In the genomic region with DNA sequence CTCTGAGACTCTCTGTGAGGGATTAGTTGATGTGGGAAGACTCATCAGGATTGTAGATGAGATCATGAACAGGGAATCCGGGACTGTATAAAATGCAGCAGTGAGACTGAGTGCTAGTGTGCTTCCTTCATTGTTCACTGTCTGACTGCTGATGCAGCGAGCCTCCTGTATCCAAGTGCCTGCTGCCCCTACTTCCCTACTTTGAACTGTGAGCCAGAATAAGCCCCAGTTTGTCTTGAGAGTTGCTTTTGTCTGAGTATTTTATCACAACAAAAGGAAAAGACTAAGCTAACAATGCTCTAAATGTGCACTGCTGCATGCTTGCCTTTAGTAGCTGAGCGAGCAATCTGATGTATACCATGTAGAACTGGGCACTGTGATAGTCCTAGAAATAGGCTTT, we compare ENCODE assay signal across 20 mouse cellular contexts. TPM values are rescaled to one million over a fixed set of nuclear protein-coding genes. Genes with fewer than 3 reads are reported as not detected.
DNase-seq lines count a peak whose midpoint lies in the region; ATAC-seq and TF ChIP-seq lines count a peak whose summit lies in the region.
"Had no signal": no experiment of that assay in that cellular context is flagged by ENCODE, and none has a peak within 500 bp of the region (broad histone marks: within the 10 kb centered on the region; RNA-seq: fewer than 3 reads in every experiment).

No protein-coding gene starts in this region.

- H3K79me2 ChIP-seq in heart, adult 2 months (replicated peaks; ENCODE audit: control insufficient read depth, insufficient read depth, low read length) = peaks cover 3% of the 10 kb centered on the region

- intact Hi-C loops in heart, adult 2 months (cut with DNase I) = no loop called here

- no peak overlapping the region for H3K9ac ChIP-seq in forebrain, embryonic 13.5 days
- no peak overlapping the region for H3K9ac ChIP-seq in hindbrain, embryonic 16.5 days (ENCODE audit: low read depth, low read length)
- H3K9ac ChIP-seq in midbrain, postnatal 0 days (replicated peaks; ENCODE audit: low read length, poor library complexity, severe bottlenecking) = no peak overlapping the region
- H3K9ac ChIP-seq in heart, adult 2 months (ENCODE audit: low read depth, low read length) = no peak overlapping the region
- H3K9ac ChIP-seq: liver, embryonic 13.5 days; neural tube, embryonic 13.5 days had no signal

- no peak for ATAC-seq in megakaryocyte, adult 5-6 weeks (ENCODE audit: poor library complexity, severe bottlenecking)
- ATAC-seq in forebrain, embryonic 13.5 days = no peak
- peak; percentile 48; the same call in 1 of the 2 replicates for ATAC-seq in hindbrain, embryonic 16.5 days
- no peak for ATAC-seq in midbrain, postnatal 0 days (ENCODE audit: low FRiP score)
- ATAC-seq: lung, postnatal 0 days had no signal

- H3K27me3 ChIP-seq in megakaryocyte, embryonic 14.5 days (replicated peaks) = no peaks in the 10 kb centered on the region
- H3K27me3 ChIP-seq in forebrain, embryonic 13.5 days = no peaks in the 10 kb centered on the region
- no peaks in the 10 kb centered on the region for H3K27me3 ChIP-seq in hindbrain, embryonic 16.5 days (replicated peaks; ENCODE audit: control insufficient read depth, insufficient read depth, low read length)
- no peaks in the 10 kb centered on the region for H3K27me3 ChIP-seq in midbrain, postnatal 0 days (ENCODE audit: insufficient read depth, low read length)
- no peaks in the 10 kb centered on the region for H3K27me3 ChIP-seq in heart, adult 2 months (ENCODE audit: control insufficient read depth, insufficient read depth, low read length)
- H3K27me3 ChIP-seq: liver, embryonic 13.5 days; neural tube, embryonic 13.5 days had no signal

- TF ChIP-seq CTCF in midbrain, postnatal 0 days (IDR thresholded peaks at IDR 0.05) = no peak
- TF ChIP-seq CTCF in heart, adult 2 months (IDR thresholded peaks at IDR 0.05) = no peak

- 32% methylated on average over 3 of the region's 3 CpGs for WGBS in forebrain, embryonic 13.5 days
- 41% methylated on average over 3 of the region's 3 CpGs for WGBS in hindbrain, embryonic 16.5 days
- WGBS in midbrain, postnatal 0 days = 20% methylated on average over 3 of the region's 3 CpGs
- 73% methylated on average over 3 of the region's 3 CpGs for WGBS in heart, adult 2 months

- H3K4me3 ChIP-seq in megakaryocyte, embryonic 14.5 days (replicated peaks) = peak overlapping the region; percentile 7
- no peak overlapping the region for H3K4me3 ChIP-seq in forebrain, embryonic 13.5 days
- no peak overlapping the region for H3K4me3 ChIP-seq in hindbrain, embryonic 16.5 days (ENCODE audit: low read length)
- no peak overlapping the region for H3K4me3 ChIP-seq in midbrain, postnatal 0 days (ENCODE audit: low read depth, low read length)
- no peak overlapping the region for H3K4me3 ChIP-seq in heart, adult 2 months
- H3K4me3 ChIP-seq: left cerebral cortex, adult 2 months; liver, embryonic 13.5 days; neural tube, embryonic 13.5 days had no signal

- H3K36me3 ChIP-seq in megakaryocyte, embryonic 14.5 days (replicated peaks; ENCODE audit: low read length) = peaks cover 64% of the 10 kb centered on the region
- H3K36me3 ChIP-seq in forebrain, embryonic 13.5 days (ENCODE audit: poor library complexity, severe bottlenecking) = peaks cover 31% of the 10 kb centered on the region
- H3K36me3 ChIP-seq in hindbrain, embryonic 16.5 days (ENCODE audit: control insufficient read depth, insufficient read depth, low read length) = peaks cover 5% of the 10 kb centered on the region; the same call in 1 of the 2 replicates
- no peaks in the 10 kb centered on the region for H3K36me3 ChIP-seq in midbrain, postnatal 0 days (ENCODE audit: insufficient read depth, low read length)
- H3K36me3 ChIP-seq in heart, adult 2 months (ENCODE audit: control insufficient read depth, insufficient read depth, low read length) = peaks cover 2% of the 10 kb centered on the region

- TF ChIP-seq POLR2A in heart, adult 2 months (IDR thresholded peaks at IDR 0.05; ENCODE audit: insufficient read depth, low read depth, low read length) = no peak

- H3K4me1 ChIP-seq in megakaryocyte, embryonic 14.5 days = peaks cover 38% of the 10 kb centered on the region
- H3K4me1 ChIP-seq in forebrain, embryonic 13.5 days = peaks cover 14% of the 10 kb centered on the region
- H3K4me1 ChIP-seq in hindbrain, embryonic 16.5 days (ENCODE audit: control insufficient read depth, insufficient read depth, low read depth, low read length) = no peaks in the 10 kb centered on the region; the same call in 1 of the 2 replicates
- no peaks in the 10 kb centered on the region for H3K4me1 ChIP-seq in midbrain, postnatal 0 days (ENCODE audit: insufficient read depth, low read length)
- no peaks in the 10 kb centered on the region; the same call in 1 of the 2 replicates for H3K4me1 ChIP-seq in heart, adult 2 months (ENCODE audit: control insufficient read depth, insufficient read depth, low read length)
- H3K4me1 ChIP-seq: liver, embryonic 13.5 days had no signal

- no peak for TF ChIP-seq EP300 in heart, adult 2 months (IDR thresholded peaks at IDR 0.05; ENCODE audit: insufficient read depth, low read depth, low read length)

- no peaks in the 10 kb centered on the region for H3K9me3 ChIP-seq in megakaryocyte, embryonic 14.5 days
- H3K9me3 ChIP-seq in forebrain, embryonic 13.5 days (replicated peaks) = no peaks in the 10 kb centered on the region
- H3K9me3 ChIP-seq in hindbrain, embryonic 16.5 days (ENCODE audit: control insufficient read depth, low read length) = no peaks in the 10 kb centered on the region
- no peaks in the 10 kb centered on the region for H3K9me3 ChIP-seq in midbrain, postnatal 0 days (ENCODE audit: low read length)
- H3K9me3 ChIP-seq: G1E; liver, embryonic 13.5 days; neural tube, embryonic 13.5 days had no signal

- peak overlapping the region; percentile 61 for H3K27ac ChIP-seq in forebrain, embryonic 13.5 days
- no peak overlapping the region for H3K27ac ChIP-seq in hindbrain, embryonic 16.5 days (ENCODE audit: low read depth, low read length)
- peak overlapping the region; percentile 7; the same call in 1 of the 2 replicates for H3K27ac ChIP-seq in midbrain, postnatal 0 days (ENCODE audit: low read depth, low read length)
- no peak overlapping the region for H3K27ac ChIP-seq in heart, adult 2 months
- H3K27ac ChIP-seq: left cerebral cortex, adult 2 months; liver, embryonic 13.5 days; neural tube, embryonic 13.5 days had no signal

- no peak overlapping the region for H3K4me2 ChIP-seq in forebrain, embryonic 13.5 days
- H3K4me2 ChIP-seq in hindbrain, embryonic 16.5 days (ENCODE audit: low read length) = no peak overlapping the region
- H3K4me2 ChIP-seq in midbrain, postnatal 0 days (ENCODE audit: low read depth, low read length, poor library complexity, severe bottlenecking) = no peak overlapping the region
- H3K4me2 ChIP-seq: liver, embryonic 13.5 days; neural tube, embryonic 13.5 days had no signal

- peak; percentile 16 for DNase-seq in midbrain, postnatal 0 days (ENCODE audit: low spot score)
- no peak for DNase-seq in urinary bladder, postnatal 4 days (ENCODE audit: low spot score in 2 of 2)
- no peak for DNase-seq in frontal cortex, postnatal 14 days (ENCODE audit: low spot score in 2 of 2)
- no peak for DNase-seq in heart, adult 2 months
- DNase-seq: adrenal gland, postnatal 10 days; B cell, adult 2 months; cerebellum, adult 9-10 months; kidney, adult 2 months; kidney, postnatal 25 days; liver, embryonic 13.5 days; spleen, adult 18-20 months; thymus, postnatal 25 days had no signal

RNA-seq across cellular contexts. Expression of a gene that starts 47.7 kb away (rescaled TPM):
- 0.32 and 0.62 TPM in 2 replicates for polyA plus RNA-seq in megakaryocyte, embryonic 14.5 days (2012; ENCODE audit: insufficient read depth, low replicate concordance)
- total RNA-seq in megakaryocyte, adult 5-6 weeks (2015) = 53.3 TPM in 2 replicates
- 24.4 and 24.9 TPM in 2 replicates for total RNA-seq in megakaryocyte, adult 5-6 weeks (2017)
- polyA plus RNA-seq in forebrain, embryonic 13.5 days (2015; fragmentation: Nextera tagmentation; extraction: Ambion mirVana) = 66.6 and 66.7 TPM in 2 replicates
- polyA plus RNA-seq in hindbrain, embryonic 16.5 days (2015; fragmentation: Nextera tagmentation; extraction: Ambion mirVana) = 47.2 and 47.5 TPM in 2 replicates
- 29.0 and 39.4 TPM in 2 replicates for total RNA-seq in midbrain, postnatal 0 days (2014; rRNA removed)
- 39.1 and 44.2 TPM in 2 replicates for polyA plus RNA-seq in midbrain, postnatal 0 days (2015; fragmentation: Nextera tagmentation; extraction: Ambion mirVana)
- total RNA-seq in heart, adult 2 months (2021) = 10 to 100 TPM; 37.9 to 40.9 TPM
- polyA plus RNA-seq in heart, adult 2 months (2012; rRNA removed) = 6.1 and 12.3 TPM in 2 replicates

Comparison
In these comparisons a context has a peak if more than half of its experiments do, and no peak if none do; other contexts are left out.
1. H3K27ac ChIP-seq: peak in forebrain, embryonic 13.5 days (single experiment) and midbrain, postnatal 0 days (single experiment); none in hindbrain, embryonic 16.5 days (single experiment) and heart, adult 2 months (single experiment).